Mouse (Mus musculus): Measurements from ENCODE around the gene Bsg. TPM values are rescaled to one million over a fixed set of nuclear protein-coding genes. Genes with fewer than 3 reads are reported as not detected.

Bsg gene
- polyA plus RNA-seq, 1 experiment = 300 TPM

DNA sequence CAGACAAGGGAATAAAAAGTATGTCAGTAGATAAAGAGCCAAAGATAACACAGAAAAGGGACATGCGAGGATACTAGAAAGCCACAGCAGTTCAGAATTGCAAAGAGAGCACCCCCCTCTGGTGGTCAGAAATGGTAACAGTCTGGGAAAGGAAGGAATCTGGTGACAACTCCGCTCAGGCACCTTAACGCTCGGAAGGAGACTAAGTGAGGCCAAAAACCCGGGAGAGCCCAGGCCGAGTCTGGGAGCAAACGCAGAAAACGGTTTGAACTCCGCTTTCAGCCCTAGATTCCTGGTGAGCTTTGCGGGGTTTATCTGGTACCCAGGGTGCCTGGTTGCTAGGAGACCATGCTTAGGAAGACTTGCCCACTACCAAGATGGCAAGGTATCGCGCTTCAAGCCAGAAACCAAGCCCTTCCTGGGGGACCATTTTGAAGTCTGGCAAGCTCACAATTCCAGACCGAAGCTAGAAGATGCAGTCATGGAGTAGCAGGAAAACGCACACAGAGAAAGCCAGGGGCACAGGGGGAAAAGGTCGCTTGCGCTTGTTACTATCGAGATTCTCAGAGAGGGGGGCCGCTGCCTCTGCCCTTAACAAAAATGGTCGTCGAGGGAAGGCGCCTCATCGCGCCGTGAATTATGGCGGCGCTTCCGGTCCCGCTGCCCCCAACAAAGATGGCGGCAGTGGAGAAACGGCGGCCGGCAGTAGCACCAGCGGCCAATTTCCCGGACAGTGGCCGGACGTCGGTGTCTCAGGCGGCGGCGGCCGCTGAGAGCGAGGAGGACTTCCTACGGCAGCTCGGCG, 35.3 kb upstream of the Bsg start, which contains the start of gene Tpgs1:
Tpgs1 (plus strand) TSS at position 599 of the 805 bp plus-strand sequence.
- peaks cover 18% of the 10 kb centered on the region for H3K4me1 ChIP-seq (ENCODE audit: control insufficient read depth, insufficient read depth, low read length)
- H3K4me3 ChIP-seq (ENCODE audit: insufficient read depth, low read length) = peak within 1 kb of the TSS; percentile 80
- H3K27ac ChIP-seq (ENCODE audit: insufficient read depth, low read depth, low read length) = peak within 1 kb of the TSS; percentile 58
- TF ChIP-seq CTCF (IDR thresholded peaks at IDR 0.05; ENCODE audit: low read depth, low read length) (peak; percentile 75), POLR2A (IDR thresholded peaks at IDR 0.05; ENCODE audit: borderline replicate concordance, low read depth, low read length) (no peak)

DNA sequence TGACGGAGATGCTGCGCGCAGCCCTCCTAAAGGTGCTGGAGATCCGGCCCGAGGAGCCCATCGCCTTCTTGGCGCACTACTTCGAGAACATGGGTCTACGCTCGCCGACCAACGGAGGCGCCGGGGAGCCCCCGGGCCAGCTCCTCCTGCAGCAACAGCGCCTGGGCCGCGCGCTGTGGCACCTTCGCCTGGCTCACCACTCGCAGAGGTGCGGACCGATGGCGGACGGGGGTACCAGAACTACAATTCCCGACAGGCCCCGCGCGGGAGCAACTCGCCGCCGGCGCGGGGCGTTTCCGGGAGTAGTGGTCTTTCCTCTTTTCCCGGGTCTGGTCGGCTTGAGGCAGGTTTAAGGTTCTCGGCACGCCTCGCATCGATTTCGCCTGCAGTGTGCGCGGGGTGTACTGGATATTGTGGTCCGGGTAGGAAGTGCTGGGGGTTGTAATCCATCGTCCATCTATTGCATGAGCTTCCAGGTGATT, 34.7 kb upstream of the Bsg start:
- H3K4me1 ChIP-seq (ENCODE audit: control insufficient read depth, insufficient read depth, low read length) = peaks cover 18% of the 10 kb centered on the region
- no peak for TF ChIP-seq CTCF (IDR thresholded peaks at IDR 0.05; ENCODE audit: low read depth, low read length)
- TF ChIP-seq POLR2A (IDR thresholded peaks at IDR 0.05; ENCODE audit: borderline replicate concordance, low read depth, low read length) = no peak

DNA sequence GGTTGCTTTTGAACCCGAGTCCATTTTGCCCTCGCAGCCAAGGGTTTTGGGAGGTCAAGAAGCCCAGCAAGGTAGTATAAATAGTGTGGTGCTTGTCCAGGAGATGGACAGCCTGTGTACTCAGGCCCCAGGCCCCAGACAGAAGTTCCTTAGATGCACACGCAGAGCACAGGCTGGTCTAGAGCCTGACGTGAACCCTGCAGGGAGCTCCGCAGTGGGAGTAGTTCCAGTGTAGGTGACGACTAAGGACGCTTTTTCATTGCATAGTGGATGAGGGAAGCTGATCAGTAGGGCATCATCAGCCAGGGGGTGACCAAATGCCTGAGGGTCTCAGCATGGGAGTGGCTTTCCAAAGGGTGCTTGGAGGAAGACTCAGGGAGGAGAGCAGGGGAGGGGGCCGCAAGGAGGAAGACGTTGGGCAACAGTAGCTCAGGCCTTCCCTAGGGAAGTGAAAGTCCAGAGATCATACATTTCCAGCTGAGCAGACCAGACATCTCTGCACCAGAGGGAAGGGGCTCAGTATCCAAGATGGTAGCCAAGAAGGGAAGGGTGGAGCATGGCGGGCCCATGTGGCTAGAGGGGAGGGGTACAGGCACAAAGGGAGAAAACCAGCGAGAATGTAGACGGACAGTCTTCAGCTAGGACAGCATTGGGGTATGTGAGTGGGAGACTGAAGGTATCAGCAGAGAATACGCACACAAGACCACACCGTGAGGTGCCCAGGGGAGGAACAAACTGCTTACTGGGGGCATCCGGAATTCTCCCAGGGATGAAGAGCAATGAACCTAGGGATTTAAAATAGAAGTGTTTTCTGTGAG, 34.0 kb upstream of the Bsg start:
- peak overlapping the region; percentile 58 for H3K27ac ChIP-seq (ENCODE audit: insufficient read depth, low read depth, low read length)
- H3K4me1 ChIP-seq (ENCODE audit: control insufficient read depth, insufficient read depth, low read length) = peaks cover 18% of the 10 kb centered on the region
- TF ChIP-seq POLR2A (IDR thresholded peaks at IDR 0.05; ENCODE audit: borderline replicate concordance, low read depth, low read length) (no peak), CTCF (IDR thresholded peaks at IDR 0.05; ENCODE audit: low read depth, low read length) (no peak)
- peak overlapping the region; percentile 80 for H3K4me3 ChIP-seq (ENCODE audit: insufficient read depth, low read length)

More for the DNA sequence above, 34.7 kb upstream of the Bsg start:
- H3K4me3 ChIP-seq (ENCODE audit: insufficient read depth, low read length) = peak overlapping the region; percentile 80
- H3K27ac ChIP-seq (ENCODE audit: insufficient read depth, low read depth, low read length) = peak overlapping the region; percentile 58

DNA sequence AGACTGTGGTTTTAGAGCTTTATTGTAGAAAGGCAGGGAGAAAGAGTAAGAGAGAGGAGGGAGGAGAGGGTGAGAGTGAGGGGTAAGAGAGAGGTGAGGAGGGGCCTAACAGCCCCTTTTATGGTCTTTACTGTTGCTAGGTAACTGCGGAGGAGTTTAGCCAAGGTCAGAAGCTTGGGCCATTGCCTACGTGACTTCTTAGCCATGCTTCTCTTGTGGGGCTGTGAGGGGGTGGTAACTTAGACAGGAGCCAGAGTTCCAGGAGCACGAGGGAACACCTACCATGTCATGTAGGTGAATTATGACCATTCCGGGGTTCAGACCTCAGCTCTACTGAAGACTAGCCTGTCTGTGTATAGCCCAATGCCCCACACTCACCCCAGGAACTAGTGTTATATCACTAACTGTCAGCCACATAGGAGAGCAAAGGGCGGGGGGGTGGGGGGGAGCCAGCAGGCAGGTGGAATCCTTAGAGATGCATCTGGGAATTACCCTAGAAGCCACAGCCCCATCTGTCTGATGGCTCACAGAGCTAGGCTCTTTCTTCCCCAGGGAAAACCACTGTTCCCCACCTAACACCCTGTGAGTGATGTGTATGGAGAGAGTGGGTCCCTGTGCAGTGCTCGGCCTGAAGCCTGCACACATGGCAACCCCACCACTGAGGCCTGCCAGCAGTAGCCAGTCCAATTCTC, 32.7 kb upstream of the Bsg start:
- no peak overlapping the region for H3K27ac ChIP-seq (ENCODE audit: insufficient read depth, low read depth, low read length)
- peaks cover 9% of the 10 kb centered on the region for H3K4me1 ChIP-seq (ENCODE audit: control insufficient read depth, insufficient read depth, low read length)
- H3K4me3 ChIP-seq (ENCODE audit: insufficient read depth, low read length) = no peak overlapping the region
- no peak for TF ChIP-seq POLR2A (IDR thresholded peaks at IDR 0.05; ENCODE audit: borderline replicate concordance, low read depth, low read length)
- no peak for TF ChIP-seq CTCF (IDR thresholded peaks at IDR 0.05; ENCODE audit: low read depth, low read length)

DNA sequence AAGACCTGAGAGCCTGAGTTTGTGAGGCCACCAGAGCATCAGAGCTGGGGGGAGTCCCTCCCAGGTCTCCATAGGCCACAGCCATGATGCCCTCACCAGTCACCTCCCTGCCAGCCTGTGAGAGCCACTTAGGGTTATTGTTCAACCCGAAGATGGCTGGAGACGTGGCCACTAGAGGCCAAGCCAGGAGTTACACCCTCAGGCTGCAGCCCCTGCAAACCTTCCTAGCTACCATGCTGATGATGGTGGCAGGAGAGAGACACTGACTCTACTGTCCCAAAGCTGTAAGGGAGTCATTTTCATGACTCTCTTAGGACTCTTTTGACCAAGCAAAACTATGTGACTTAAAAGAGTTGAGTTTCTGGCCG, 32.2 kb upstream of the Bsg start:
- TF ChIP-seq POLR2A (IDR thresholded peaks at IDR 0.05; ENCODE audit: borderline replicate concordance, low read depth, low read length) (no peak), CTCF (IDR thresholded peaks at IDR 0.05; ENCODE audit: low read depth, low read length) (no peak)
- Histone ChIP-seq H3K4me1 (ENCODE audit: control insufficient read depth, insufficient read depth, low read length) (peaks cover 9% of the 10 kb centered on the region), H3K4me3 (ENCODE audit: insufficient read depth, low read length) (no peak overlapping the region), H3K27ac (ENCODE audit: insufficient read depth, low read depth, low read length) (no peak overlapping the region)

DNA sequence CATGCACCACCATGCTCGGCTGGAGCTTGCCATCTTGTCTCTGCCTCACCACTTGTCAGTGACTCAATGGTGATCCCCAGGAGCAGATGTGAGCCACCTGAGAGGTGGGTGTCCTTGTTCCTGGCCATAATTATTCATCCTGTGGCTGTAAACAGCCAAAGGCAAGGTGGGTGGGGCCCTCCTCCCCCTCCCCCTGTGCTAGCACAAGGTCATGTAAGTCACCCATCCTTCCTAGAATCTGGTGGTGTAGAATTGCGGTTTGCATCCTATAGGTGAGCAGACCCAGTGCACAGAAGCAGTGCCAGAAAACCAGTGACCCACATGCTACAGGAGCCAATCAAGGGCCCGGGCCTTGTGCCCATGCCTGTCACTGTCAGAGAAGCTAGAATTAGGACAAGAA, 31.2 kb upstream of the Bsg start:
- H3K4me3 ChIP-seq (ENCODE audit: insufficient read depth, low read length) = no peak overlapping the region
- peaks cover 9% of the 10 kb centered on the region for H3K4me1 ChIP-seq (ENCODE audit: control insufficient read depth, insufficient read depth, low read length)
- no peak overlapping the region for H3K27ac ChIP-seq (ENCODE audit: insufficient read depth, low read depth, low read length)
- TF ChIP-seq POLR2A (IDR thresholded peaks at IDR 0.05; ENCODE audit: borderline replicate concordance, low read depth, low read length) = no peak

DNA sequence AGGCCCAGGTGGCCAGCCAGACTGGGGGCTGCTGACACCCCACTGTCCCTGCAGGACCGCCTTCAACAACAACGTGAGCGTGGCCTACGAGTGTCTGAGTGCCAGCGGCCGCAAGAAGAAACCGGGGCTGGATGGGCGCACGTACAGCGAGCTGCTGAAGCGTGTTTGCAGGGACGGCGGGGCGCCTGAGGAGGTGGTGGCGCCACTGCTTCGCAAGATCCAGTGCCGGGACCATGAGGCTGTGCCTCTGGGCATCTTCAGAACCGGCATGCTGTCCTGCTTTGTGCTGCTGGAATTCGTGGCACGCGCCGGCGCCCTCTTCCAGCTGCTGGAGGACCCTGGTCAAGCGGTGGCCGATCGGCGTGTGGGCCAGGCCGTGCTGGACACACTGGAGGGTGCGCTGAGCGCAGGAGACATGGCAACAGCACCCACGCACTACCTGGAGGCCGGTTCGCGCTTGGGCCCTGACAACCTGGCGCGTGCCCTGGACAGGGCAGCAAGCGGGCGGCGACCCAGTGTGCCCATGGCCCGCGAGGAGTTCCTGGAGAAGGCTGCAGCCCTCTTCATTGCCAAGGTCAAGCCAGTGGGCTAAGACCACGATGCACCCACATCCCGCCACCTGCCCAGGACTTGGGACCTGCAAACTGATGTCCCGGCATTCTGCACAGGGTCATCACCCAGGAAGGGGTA, 28.8 kb upstream of the Bsg start:
- no peak for TF ChIP-seq CTCF (IDR thresholded peaks at IDR 0.05; ENCODE audit: low read depth, low read length)
- no peak for TF ChIP-seq POLR2A (IDR thresholded peaks at IDR 0.05; ENCODE audit: borderline replicate concordance, low read depth, low read length)
- peaks cover 8% of the 10 kb centered on the region for H3K4me1 ChIP-seq (ENCODE audit: control insufficient read depth, insufficient read depth, low read length)
- no peak overlapping the region for H3K27ac ChIP-seq (ENCODE audit: insufficient read depth, low read depth, low read length)
- no peak overlapping the region for H3K4me3 ChIP-seq (ENCODE audit: insufficient read depth, low read length)

DNA sequence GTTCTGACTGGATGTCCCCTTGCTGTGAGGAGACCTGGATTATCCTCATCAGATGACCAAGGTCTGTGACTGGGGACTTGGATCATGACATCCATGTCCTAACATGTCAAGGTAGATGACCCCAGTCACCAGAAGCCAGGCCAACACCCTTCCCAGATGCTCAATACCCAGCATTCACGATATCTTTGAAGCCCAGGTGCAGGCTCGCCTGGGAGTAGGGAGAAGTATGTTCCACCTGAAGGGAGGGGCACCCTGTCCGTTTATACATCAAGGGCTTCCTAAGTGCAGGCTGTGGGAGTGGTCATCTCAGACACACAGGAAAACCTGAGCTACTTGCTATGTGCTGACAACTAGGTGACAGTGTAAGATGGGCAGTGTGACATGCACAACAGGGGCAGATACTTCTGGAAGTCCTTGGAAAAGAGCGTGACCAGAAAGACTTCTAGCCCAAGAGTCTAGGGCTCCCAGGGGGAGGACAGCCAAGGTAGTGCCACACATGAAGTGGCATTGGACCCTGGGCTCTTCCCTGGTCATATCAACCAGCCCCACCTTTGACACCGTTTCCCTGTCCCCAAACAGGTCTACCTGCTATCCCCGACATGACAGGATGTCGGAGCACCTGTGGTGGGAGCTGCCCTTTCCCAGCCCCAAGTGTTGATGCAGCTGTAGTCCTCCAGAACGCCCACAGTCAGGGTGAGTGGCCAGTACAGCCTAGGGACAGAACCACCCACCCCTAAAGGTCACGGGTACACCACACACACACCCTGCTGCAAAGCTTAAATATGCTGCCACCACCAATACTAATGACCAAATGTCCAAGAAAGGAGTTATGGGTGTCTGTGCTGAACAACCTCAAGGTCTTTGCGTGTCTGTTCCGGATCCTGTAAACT, 23.4 kb upstream of the Bsg start:
- H3K4me1 ChIP-seq (ENCODE audit: control insufficient read depth, insufficient read depth, low read length) = peaks cover 17% of the 10 kb centered on the region
- H3K4me3 ChIP-seq (ENCODE audit: insufficient read depth, low read length) = peak overlapping the region; percentile 97
- TF ChIP-seq CTCF (IDR thresholded peaks at IDR 0.05; ENCODE audit: low read depth, low read length) = no peak
- peak overlapping the region; percentile 44 for H3K27ac ChIP-seq (ENCODE audit: insufficient read depth, low read depth, low read length)

All from bone marrow macrophage, adult 2 months (primary cell).